Mouse (Mus musculus): Measurements from ENCODE around the gene Gpr180. TPM values are rescaled to one million over a fixed set of nuclear protein-coding genes. Genes with fewer than 3 reads are reported as not detected.
"Not testable (repeated sequence)": the region's sequence is repeated elsewhere in the genome, so short reads cannot be mapped to it uniquely, and the experiment has no call there.

The Gpr180 gene
- polyA plus RNA-seq, 1 experiment from 2014 or later: 12.0 TPM

DNA sequence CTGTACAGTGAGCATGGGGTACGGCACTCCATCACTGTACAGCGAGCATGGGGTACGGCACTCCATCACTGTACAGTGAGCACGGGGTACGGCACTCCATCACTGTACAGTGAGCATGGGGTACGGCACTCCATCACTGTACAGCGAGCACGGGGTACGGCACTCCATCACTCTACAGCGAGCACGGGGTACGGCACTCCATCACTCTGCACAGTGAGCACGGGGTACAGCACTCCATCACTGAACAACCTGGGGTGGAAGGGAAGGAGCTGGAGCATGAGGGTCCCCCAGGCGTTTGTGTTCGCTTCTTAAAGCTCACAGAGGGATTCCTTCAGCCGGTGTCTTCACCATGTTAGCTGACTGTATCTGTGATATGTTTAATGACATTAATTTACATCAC is 19.1 kb downstream of the Gpr180 start:
- H3K4me1 ChIP-seq (replicated peaks); H3K9ac ChIP-seq; H3K4me3 ChIP-seq (replicated peaks); H3K4me2 ChIP-seq; ATAC-seq (ENCODE audit: insufficient read depth); H3K9me3 ChIP-seq (replicated peaks); H3K27me3 ChIP-seq; H3K27ac ChIP-seq (replicated peaks): not testable (repeated sequence)
- WGBS (ENCODE audit: insufficient replicate concordance): 88% methylated on average over 16 of the region's 16 CpGs
- peaks cover 29% of the 10 kb centered on the region for H3K36me3 ChIP-seq (replicated peaks)

DNA sequence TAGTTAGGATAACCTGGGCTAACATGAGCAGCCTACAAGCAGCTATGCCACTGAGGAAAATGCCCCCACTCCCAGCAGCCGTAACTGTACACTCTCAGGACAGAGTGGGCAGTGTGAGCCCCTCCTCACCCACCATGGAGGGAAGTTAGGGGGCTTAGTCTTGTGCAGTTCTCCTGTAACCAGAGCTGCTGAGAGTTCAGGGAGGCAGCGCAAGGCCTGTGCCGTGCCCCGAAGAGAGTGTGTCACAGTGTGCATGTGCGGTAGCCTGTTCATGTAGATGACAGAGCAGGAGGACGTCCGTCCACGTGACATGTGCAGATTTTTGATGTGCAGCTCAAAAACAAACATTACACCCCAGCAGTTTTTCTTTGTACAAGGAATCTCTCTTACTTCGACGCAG is 19.8 kb downstream of the Gpr180 start:
- 74% methylated on average over 10 of the region's 10 CpGs for WGBS (ENCODE audit: insufficient replicate concordance)
- Histone ChIP-seq H3K4me2 (no peak overlapping the region), H3K4me1 (replicated peaks) (no peaks in the 10 kb centered on the region), H3K9ac (no peak overlapping the region), H3K4me3 (replicated peaks) (no peak overlapping the region), H3K36me3 (replicated peaks) (peaks cover 29% of the 10 kb centered on the region), H3K27me3 (no peaks in the 10 kb centered on the region), H3K9me3 (replicated peaks) (no peaks in the 10 kb centered on the region), H3K27ac (replicated peaks) (no peak overlapping the region)
- no peak for ATAC-seq (ENCODE audit: insufficient read depth)

DNA sequence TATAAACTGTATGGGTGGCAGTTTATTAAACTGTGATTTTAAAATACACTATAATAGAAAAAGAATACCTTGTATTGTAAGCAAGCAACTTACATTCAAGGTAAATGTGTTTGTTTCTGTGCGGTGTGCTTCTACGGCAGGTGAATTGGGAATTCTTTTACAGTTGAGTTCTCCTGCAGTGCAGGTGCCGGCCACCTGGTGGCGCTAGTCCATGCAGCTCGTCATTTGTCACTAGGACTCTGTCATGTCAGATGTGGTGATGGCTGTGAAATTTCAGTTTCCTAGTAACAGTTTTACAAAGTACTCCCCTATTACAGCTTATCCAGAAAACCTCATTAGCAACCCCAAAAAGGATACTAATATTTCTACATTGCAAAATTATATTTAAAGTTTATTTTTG is 20.2 kb downstream of the Gpr180 start:
- Histone ChIP-seq H3K27ac (replicated peaks) (no peak overlapping the region), H3K9ac (no peak overlapping the region), H3K4me2 (no peak overlapping the region), H3K36me3 (replicated peaks) (peaks cover 31% of the 10 kb centered on the region), H3K9me3 (replicated peaks) (no peaks in the 10 kb centered on the region), H3K27me3 (no peaks in the 10 kb centered on the region), H3K4me3 (replicated peaks) (no peak overlapping the region), H3K4me1 (replicated peaks) (no peaks in the 10 kb centered on the region)
- 28% methylated on average over 5 of the region's 5 CpGs for WGBS (ENCODE audit: insufficient replicate concordance)
- ATAC-seq (ENCODE audit: insufficient read depth): no peak

DNA sequence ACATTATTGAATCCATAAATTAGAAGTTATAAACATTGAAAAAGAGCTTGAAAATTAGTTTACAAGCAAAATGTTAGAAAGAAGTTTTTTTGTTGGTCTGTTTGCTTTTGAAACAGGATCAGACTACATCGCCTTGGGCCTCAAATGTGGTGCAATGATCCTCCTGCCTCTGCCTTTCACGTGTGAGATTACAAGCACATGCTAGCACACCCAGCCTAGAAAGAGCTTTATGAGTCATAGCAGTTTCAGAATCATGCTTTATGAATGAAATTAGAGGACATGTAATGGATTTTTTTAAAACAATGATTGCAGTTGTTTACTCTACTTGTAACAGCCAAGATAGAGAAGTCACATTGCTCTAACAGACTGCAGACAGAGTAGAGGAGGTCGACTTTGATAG is 24.8 kb downstream of the Gpr180 start:
- H3K27me3 ChIP-seq: no peaks in the 10 kb centered on the region
- H3K4me2 ChIP-seq: no peak overlapping the region
- H3K9me3 ChIP-seq (replicated peaks): no peaks in the 10 kb centered on the region
- H3K9ac ChIP-seq: no peak overlapping the region
- WGBS (ENCODE audit: insufficient replicate concordance): 74% methylated on average over 3 of the region's 3 CpGs
- no peaks in the 10 kb centered on the region for H3K4me1 ChIP-seq (replicated peaks)
- H3K27ac ChIP-seq (replicated peaks): no peak overlapping the region
- no peak for ATAC-seq (ENCODE audit: insufficient read depth)
- H3K36me3 ChIP-seq (replicated peaks): peaks cover 28% of the 10 kb centered on the region
- H3K4me3 ChIP-seq (replicated peaks): no peak overlapping the region

DNA sequence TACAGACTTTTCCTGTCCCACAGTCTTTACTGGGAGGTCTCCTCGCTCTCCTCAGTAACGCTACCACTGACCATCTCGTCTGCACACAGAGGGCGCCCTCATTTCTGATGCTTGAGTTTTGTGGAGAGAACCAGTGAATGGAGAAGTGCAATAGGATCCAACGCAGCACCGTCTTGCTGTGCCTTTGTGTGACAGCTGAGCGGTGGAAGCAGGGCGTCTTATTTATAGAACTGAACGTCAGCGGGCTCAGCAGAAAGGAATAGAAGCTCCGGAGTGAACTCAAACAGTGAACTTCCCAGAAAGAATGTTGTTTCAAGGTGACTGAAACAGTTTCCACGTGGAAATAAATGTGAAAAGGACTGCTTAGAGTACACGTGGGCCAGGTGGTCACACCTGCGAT is 25.7 kb downstream of the Gpr180 start:
- H3K9ac ChIP-seq: no peak overlapping the region
- 79% methylated on average over 14 of the region's 14 CpGs for WGBS (ENCODE audit: insufficient replicate concordance)
- H3K27ac ChIP-seq (replicated peaks): no peak overlapping the region
- H3K27me3 ChIP-seq: no peaks in the 10 kb centered on the region
- H3K4me3 ChIP-seq (replicated peaks): no peak overlapping the region
- H3K4me1 ChIP-seq (replicated peaks): no peaks in the 10 kb centered on the region
- peaks cover 28% of the 10 kb centered on the region for H3K36me3 ChIP-seq (replicated peaks)
- ATAC-seq (ENCODE audit: insufficient read depth): no peak
- no peak overlapping the region for H3K4me2 ChIP-seq
- H3K9me3 ChIP-seq (replicated peaks): no peaks in the 10 kb centered on the region

DNA sequence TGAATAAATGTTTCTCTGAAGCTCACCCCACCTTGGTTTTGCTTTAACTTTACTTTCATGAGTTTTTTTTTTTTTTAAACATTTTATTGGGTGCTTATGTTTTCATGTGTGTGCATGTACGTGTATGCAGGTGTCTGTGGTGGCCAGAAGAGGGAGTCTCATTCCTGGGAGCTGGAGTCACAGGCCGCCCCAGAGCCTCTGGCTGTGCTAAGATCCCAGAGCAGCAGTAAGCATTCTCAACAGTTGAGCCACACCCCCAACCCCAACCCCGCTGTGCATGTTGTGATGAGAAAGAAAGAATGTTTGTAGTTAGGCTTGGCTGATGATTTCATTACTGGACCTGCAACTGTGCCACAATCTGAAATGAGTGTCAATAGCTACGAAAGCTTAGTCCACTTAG is 31.8 kb downstream of the Gpr180 start:
- Histone ChIP-seq H3K27ac (replicated peaks) (no peak overlapping the region), H3K4me2 (no peak overlapping the region), H3K36me3 (replicated peaks) (no peaks in the 10 kb centered on the region), H3K4me1 (replicated peaks) (no peaks in the 10 kb centered on the region), H3K9ac (no peak overlapping the region), H3K4me3 (replicated peaks) (no peak overlapping the region), H3K27me3 (no peaks in the 10 kb centered on the region), H3K9me3 (replicated peaks) (no peaks in the 10 kb centered on the region)
- WGBS (ENCODE audit: insufficient replicate concordance): 77% methylated on average over 4 of the region's 4 CpGs
- ATAC-seq (ENCODE audit: insufficient read depth): no peak

DNA sequence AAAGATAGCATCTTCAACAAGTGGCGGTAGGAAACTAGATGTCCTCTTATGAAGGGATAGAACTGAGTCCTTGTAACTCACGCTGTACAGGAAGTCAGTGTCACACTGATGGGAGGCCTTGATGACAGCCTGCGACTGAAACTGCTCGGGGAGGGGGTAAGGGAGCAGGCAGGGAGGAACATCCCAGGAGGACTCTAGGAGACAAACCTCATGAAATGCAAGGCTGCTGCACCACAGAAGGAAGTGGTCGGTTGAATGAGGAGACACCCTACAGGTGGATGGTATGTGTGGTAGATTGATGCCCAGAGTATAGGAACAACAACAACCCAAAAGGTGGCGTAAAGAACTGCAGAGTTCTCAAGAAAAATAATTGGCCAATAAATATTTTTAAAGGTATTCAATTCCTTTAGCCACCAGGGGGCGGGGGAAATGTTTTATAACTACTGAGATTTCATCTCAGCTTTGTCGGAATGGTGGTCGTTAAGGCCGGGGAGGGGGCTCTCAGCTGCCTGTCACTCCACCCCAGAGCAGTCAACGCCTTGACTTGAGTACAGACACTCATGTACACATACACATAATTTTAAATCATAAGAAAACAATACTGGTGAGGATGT is 36.7 kb downstream of the Gpr180 start:
- Histone ChIP-seq H3K36me3 (replicated peaks) (no peaks in the 10 kb centered on the region), H3K9ac (no peak overlapping the region), H3K27ac (replicated peaks) (no peak overlapping the region), H3K27me3 (0 out of 2 replicates have a peak, but pooled peaks cover under 1% of the 10 kb centered on the region), H3K4me1 (replicated peaks) (no peaks in the 10 kb centered on the region), H3K4me3 (replicated peaks) (no peak overlapping the region), H3K4me2 (no peak overlapping the region), H3K9me3 (replicated peaks) (no peaks in the 10 kb centered on the region)
- WGBS (ENCODE audit: insufficient replicate concordance): 46% methylated on average over 11 of the region's 11 CpGs
- no peak for ATAC-seq (ENCODE audit: insufficient read depth)

DNA sequence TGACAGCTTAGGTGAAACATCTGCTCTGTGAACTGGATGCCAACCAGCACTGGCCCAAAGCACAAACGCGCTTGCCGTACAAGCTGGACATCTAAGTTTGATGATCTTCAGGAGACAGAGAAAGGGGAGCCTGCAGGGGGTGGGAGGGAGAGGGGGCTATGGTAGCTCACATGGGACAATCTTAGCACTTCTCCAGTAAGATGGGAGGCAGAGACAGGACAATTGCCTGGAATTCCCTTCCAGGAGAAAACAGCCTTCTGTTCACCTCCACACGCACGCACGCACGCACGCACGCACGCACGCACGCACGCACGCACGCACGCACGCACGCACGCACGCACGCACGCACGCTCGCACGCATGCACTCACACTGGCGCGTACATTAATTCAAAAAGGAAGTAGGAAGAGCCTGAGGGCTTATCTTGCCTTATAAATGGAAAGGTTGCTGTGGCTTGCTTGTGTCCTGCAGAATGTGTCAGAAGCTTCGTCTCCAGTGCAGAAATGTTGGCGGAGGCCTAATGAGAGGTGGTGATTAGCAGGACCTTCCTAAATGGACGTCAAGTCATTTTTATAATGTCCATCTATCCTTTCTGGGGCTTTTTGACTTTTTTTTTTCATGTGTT is 38.2 kb downstream of the Gpr180 start:
- Histone ChIP-seq H3K27me3 (0 out of 2 replicates have a peak, but pooled peaks cover 3% of the 10 kb centered on the region), H3K27ac (replicated peaks) (no peak overlapping the region), H3K9ac (no peak overlapping the region), H3K4me2 (no peak overlapping the region), H3K4me1 (replicated peaks) (peaks cover 7% of the 10 kb centered on the region), H3K36me3 (replicated peaks) (no peaks in the 10 kb centered on the region), H3K4me3 (replicated peaks) (no peak overlapping the region), H3K9me3 (replicated peaks) (no peaks in the 10 kb centered on the region)
- ATAC-seq (ENCODE audit: insufficient read depth): no peak
- 79% methylated on average over 30 of the region's 30 CpGs for WGBS (ENCODE audit: insufficient replicate concordance)

DNA sequence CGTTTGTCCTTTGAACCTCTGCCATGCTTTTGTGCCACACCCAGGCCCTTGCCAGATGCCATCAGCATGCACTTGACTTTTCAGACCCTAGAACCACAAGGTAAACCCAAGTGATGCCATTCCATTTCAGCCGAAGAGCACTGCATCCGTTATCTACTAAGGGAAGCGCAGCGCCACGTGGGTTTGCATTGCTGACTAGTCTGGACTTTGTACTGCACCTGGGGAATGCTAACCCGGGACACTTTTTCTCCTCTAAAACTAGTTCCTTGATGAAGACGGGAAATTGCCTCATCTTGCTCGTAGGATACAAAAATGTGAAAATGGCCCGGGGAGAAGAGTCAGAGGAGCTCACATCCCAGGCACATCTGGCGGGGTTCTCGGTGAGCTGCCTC is 38.7 kb downstream of the Gpr180 start:
- Histone ChIP-seq H3K36me3 (replicated peaks) (no peaks in the 10 kb centered on the region), H3K4me3 (replicated peaks) (no peak overlapping the region), H3K27ac (replicated peaks) (no peak overlapping the region), H3K9me3 (replicated peaks) (no peaks in the 10 kb centered on the region), H3K4me1 (replicated peaks) (peaks cover 12% of the 10 kb centered on the region), H3K9ac (no peak overlapping the region), H3K4me2 (no peak overlapping the region), H3K27me3 (0 out of 2 replicates have a peak, but pooled peaks cover 3% of the 10 kb centered on the region)
- 70% methylated on average over 12 of the region's 12 CpGs for WGBS (ENCODE audit: insufficient replicate concordance)
- no peak for ATAC-seq (ENCODE audit: insufficient read depth)

DNA sequence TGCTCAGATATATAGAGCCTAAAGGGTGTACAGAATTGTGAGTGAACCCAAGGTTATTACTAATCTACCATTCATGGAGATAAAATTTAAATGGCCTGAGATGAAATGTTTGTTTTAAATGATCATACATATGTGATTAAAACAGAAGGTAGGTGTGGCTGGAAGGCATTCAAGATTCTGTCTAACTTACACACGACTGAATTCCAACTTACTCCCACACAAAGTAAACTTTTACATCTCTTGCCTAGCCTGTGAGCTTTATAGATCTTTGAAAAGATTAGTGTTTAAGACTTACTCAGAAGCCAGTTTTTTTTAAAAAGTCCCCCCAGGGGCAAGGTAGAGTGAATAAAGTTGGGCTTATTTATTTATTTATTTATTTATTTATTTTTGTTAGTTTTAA is 42.3 kb downstream of the Gpr180 start:
- no peak overlapping the region for H3K9ac ChIP-seq
- no peak for ATAC-seq (ENCODE audit: insufficient read depth)
- WGBS (ENCODE audit: insufficient replicate concordance): 32% methylated on average over 1 of the region's 1 CpGs
- H3K4me1 ChIP-seq (replicated peaks): peaks cover 17% of the 10 kb centered on the region
- no peak overlapping the region; the same call in 1 of the 2 replicates for H3K4me2 ChIP-seq
- H3K27ac ChIP-seq (replicated peaks): no peak overlapping the region
- no peaks in the 10 kb centered on the region for H3K36me3 ChIP-seq (replicated peaks)
- 0 out of 2 replicates have a peak, but pooled peaks cover 3% of the 10 kb centered on the region for H3K27me3 ChIP-seq
- no peaks in the 10 kb centered on the region for H3K9me3 ChIP-seq (replicated peaks)
- no peak overlapping the region for H3K4me3 ChIP-seq (replicated peaks)

DNA sequence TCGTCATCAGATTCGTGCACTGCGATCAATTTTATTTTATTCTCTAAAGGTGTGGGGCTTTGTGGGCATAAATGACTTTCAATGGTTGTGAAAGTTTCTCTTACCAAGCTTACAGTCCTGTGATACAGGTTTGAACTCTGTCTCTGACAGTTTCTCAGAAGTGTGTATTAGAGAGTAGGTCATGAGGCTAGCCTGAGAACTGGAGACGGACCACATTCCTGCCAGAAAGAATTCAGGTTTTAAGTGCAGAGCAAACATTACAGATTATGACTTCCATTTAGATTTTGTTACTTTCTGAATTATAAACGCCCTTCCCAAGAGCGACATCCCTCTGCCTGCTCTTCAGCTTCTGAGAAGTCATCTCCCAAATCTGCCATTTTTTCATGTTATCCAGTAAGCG is 42.7 kb downstream of the Gpr180 start:
- peaks cover 17% of the 10 kb centered on the region for H3K4me1 ChIP-seq (replicated peaks)
- H3K9me3 ChIP-seq (replicated peaks): no peaks in the 10 kb centered on the region
- WGBS (ENCODE audit: insufficient replicate concordance): 42% methylated on average over 7 of the region's 7 CpGs
- peak overlapping the region; percentile 77 for H3K4me2 ChIP-seq
- ATAC-seq (ENCODE audit: insufficient read depth): no peak
- H3K4me3 ChIP-seq (replicated peaks): peak overlapping the region; percentile 61
- H3K27ac ChIP-seq (replicated peaks): no peak overlapping the region
- peak overlapping the region; percentile 35; the same call in 1 of the 2 replicates for H3K9ac ChIP-seq
- H3K27me3 ChIP-seq: 0 out of 2 replicates have a peak, but pooled peaks cover 3% of the 10 kb centered on the region
- no peaks in the 10 kb centered on the region for H3K36me3 ChIP-seq (replicated peaks)
